Comparison of ENCODE assay signal across 18 mouse cellular contexts in genomic region chr15:84285453-84285852, GRCm38 (mm10). TPM values are rescaled to one million over a fixed set of nuclear protein-coding genes. Genes with fewer than 3 reads are reported as not detected.
DNase-seq lines count a peak whose midpoint lies in the region; ATAC-seq lines count a peak whose summit lies in the region.
"Had no signal": no experiment of that assay in that cellular context is flagged by ENCODE, and none has a peak within 500 bp of the region (broad histone marks: within the 10 kb centered on the region; RNA-seq: fewer than 3 reads in every experiment).

No protein-coding gene starts in this region.

- 77% methylated on average over 7 of the region's 7 CpGs for WGBS in hindbrain, embryonic 10.5 days
- WGBS in hindbrain, embryonic 11.5 days, result 75% methylated on average over 7 of the region's 7 CpGs
- 86% methylated on average over 7 of the region's 7 CpGs for WGBS in midbrain, embryonic 10.5 days
- 81% methylated on average over 7 of the region's 7 CpGs for WGBS in midbrain, embryonic 16.5 days
- 79% methylated on average over 7 of the region's 7 CpGs for WGBS in embryonic facial prominence, embryonic 10.5 days
- 55% methylated on average over 7 of the region's 7 CpGs for WGBS in embryonic facial prominence, embryonic 14.5 days

- peak overlapping the region; percentile 50; the same call in 1 of the 2 replicates for H3K27ac ChIP-seq in hindbrain, embryonic 10.5 days
- H3K27ac ChIP-seq in hindbrain, embryonic 11.5 days (ENCODE audit: low read depth, low read length), result no peak overlapping the region
- H3K27ac ChIP-seq in midbrain, embryonic 10.5 days (replicated peaks), result peak overlapping the region; percentile 70
- no peak overlapping the region for H3K27ac ChIP-seq in midbrain, embryonic 16.5 days (ENCODE audit: low read length)
- no peak overlapping the region for H3K27ac ChIP-seq in embryonic facial prominence, embryonic 10.5 days (replicated peaks)
- H3K27ac ChIP-seq in embryonic facial prominence, embryonic 14.5 days (replicated peaks; ENCODE audit: low read depth, low read length), result no peak overlapping the region
- H3K27ac ChIP-seq: forebrain, embryonic 15.5 days; heart, embryonic 15.5 days; hindbrain, embryonic 15.5 days had no signal

- H3K4me3 ChIP-seq in hindbrain, embryonic 10.5 days, result no peak overlapping the region
- H3K4me3 ChIP-seq in hindbrain, embryonic 11.5 days (ENCODE audit: low read depth, low read length), result no peak overlapping the region
- H3K4me3 ChIP-seq in midbrain, embryonic 10.5 days, result no peak overlapping the region
- H3K4me3 ChIP-seq in midbrain, embryonic 16.5 days (ENCODE audit: low read depth, low read length), result no peak overlapping the region
- H3K4me3 ChIP-seq in embryonic facial prominence, embryonic 10.5 days, result no peak overlapping the region
- H3K4me3 ChIP-seq in embryonic facial prominence, embryonic 14.5 days (ENCODE audit: low read depth, low read length), result no peak overlapping the region
- H3K4me3 ChIP-seq: forebrain, embryonic 15.5 days; heart, embryonic 15.5 days; hindbrain, embryonic 15.5 days had no signal

- DNase-seq in hindbrain, embryonic 10.5 days (ENCODE audit: low spot score), result no peak
- no peak for DNase-seq in hindbrain, embryonic 11.5 days (ENCODE audit: low spot score)
- no peak for DNase-seq in midbrain, embryonic 10.5 days (ENCODE audit: low spot score)
- DNase-seq in embryonic facial prominence, embryonic 10.5 days (ENCODE audit: low spot score), result peak; percentile 27
- DNase-seq in embryonic facial prominence, embryonic 14.5 days (ENCODE audit: low spot score), result peak; percentile 50
- DNase-seq: adrenal gland, postnatal 25 days; cerebellum, adult 2 months; gastrocnemius, postnatal 10 days; heart, adult 18-20 months; heart, postnatal 14 days had no signal

- no peak overlapping the region for H3K4me2 ChIP-seq in hindbrain, embryonic 11.5 days (replicated peaks; ENCODE audit: low read depth, low read length)
- H3K4me2 ChIP-seq in midbrain, embryonic 16.5 days (ENCODE audit: low read length), result no peak overlapping the region
- no peak overlapping the region for H3K4me2 ChIP-seq in embryonic facial prominence, embryonic 14.5 days (ENCODE audit: low read depth, low read length)
- H3K4me2 ChIP-seq: forebrain, embryonic 15.5 days; heart, embryonic 11.5 days; heart, embryonic 15.5 days; hindbrain, embryonic 15.5 days had no signal

- H3K9me3 ChIP-seq in hindbrain, embryonic 10.5 days, result no peaks in the 10 kb centered on the region
- no peaks in the 10 kb centered on the region for H3K9me3 ChIP-seq in hindbrain, embryonic 11.5 days (ENCODE audit: control insufficient read depth, low read length)
- H3K9me3 ChIP-seq in midbrain, embryonic 10.5 days (replicated peaks), result peaks cover 4% of the 10 kb centered on the region; the same call in 1 of the 2 replicates
- no peaks in the 10 kb centered on the region for H3K9me3 ChIP-seq in midbrain, embryonic 16.5 days (replicated peaks; ENCODE audit: control insufficient read depth, low read length, poor library complexity, severe bottlenecking)
- H3K9me3 ChIP-seq in embryonic facial prominence, embryonic 10.5 days, result no peaks in the 10 kb centered on the region
- no peaks in the 10 kb centered on the region for H3K9me3 ChIP-seq in embryonic facial prominence, embryonic 14.5 days (ENCODE audit: control insufficient read depth, low read length)
- H3K9me3 ChIP-seq: forebrain, embryonic 15.5 days; heart, embryonic 15.5 days; hindbrain, embryonic 15.5 days had no signal

- ATAC-seq in hindbrain, embryonic 11.5 days (ENCODE audit: low FRiP score), result no peak
- ATAC-seq in midbrain, embryonic 16.5 days, result no peak
- ATAC-seq in embryonic facial prominence, embryonic 14.5 days (ENCODE audit: low read depth), result no peak
- ATAC-seq in monocyte, adult 5-6 weeks (replicated peaks; ENCODE audit: insufficient number of reproducible peaks, low FRiP score, low TSS enrichment, poor library complexity, severe bottlenecking), result no peak
- ATAC-seq: activated CD4-positive, CD25-positive, alpha-beta regulatory T cell, adult 4 months; forebrain, embryonic 15.5 days; Patski had no signal

- 0 out of 2 replicates have a peak, but pooled peaks cover 4% of the 10 kb centered on the region for H3K27me3 ChIP-seq in hindbrain, embryonic 10.5 days (ENCODE audit: insufficient read depth, poor library complexity, severe bottlenecking)
- no peaks in the 10 kb centered on the region for H3K27me3 ChIP-seq in hindbrain, embryonic 11.5 days (ENCODE audit: control insufficient read depth, insufficient read depth, low read length)
- peaks cover 22% of the 10 kb centered on the region; the same call in 1 of the 2 replicates for H3K27me3 ChIP-seq in midbrain, embryonic 10.5 days (ENCODE audit: low read depth, poor library complexity, severe bottlenecking)
- H3K27me3 ChIP-seq in midbrain, embryonic 16.5 days (ENCODE audit: control insufficient read depth, insufficient read depth, low read depth, low read length), result no peaks in the 10 kb centered on the region
- H3K27me3 ChIP-seq in embryonic facial prominence, embryonic 10.5 days (replicated peaks; ENCODE audit: low read depth, poor library complexity, severe bottlenecking), result no peaks in the 10 kb centered on the region
- H3K27me3 ChIP-seq in embryonic facial prominence, embryonic 14.5 days (replicated peaks; ENCODE audit: control insufficient read depth, insufficient read depth, low read length), result no peaks in the 10 kb centered on the region
- H3K27me3 ChIP-seq: forebrain, embryonic 15.5 days; heart, embryonic 15.5 days; hindbrain, embryonic 15.5 days had no signal

- peaks cover 40% of the 10 kb centered on the region for H3K4me1 ChIP-seq in hindbrain, embryonic 10.5 days (replicated peaks)
- H3K4me1 ChIP-seq in hindbrain, embryonic 11.5 days (replicated peaks; ENCODE audit: control insufficient read depth, insufficient read depth, low read length), result no peaks in the 10 kb centered on the region
- peaks cover 30% of the 10 kb centered on the region for H3K4me1 ChIP-seq in midbrain, embryonic 10.5 days
- H3K4me1 ChIP-seq in midbrain, embryonic 16.5 days (ENCODE audit: control insufficient read depth, insufficient read depth, low read length), result no peaks in the 10 kb centered on the region
- H3K4me1 ChIP-seq in embryonic facial prominence, embryonic 10.5 days, result peaks cover 27% of the 10 kb centered on the region
- no peaks in the 10 kb centered on the region for H3K4me1 ChIP-seq in embryonic facial prominence, embryonic 14.5 days (ENCODE audit: control insufficient read depth, insufficient read depth, low read length)
- H3K4me1 ChIP-seq: forebrain, embryonic 15.5 days had no signal

- H3K36me3 ChIP-seq in hindbrain, embryonic 10.5 days, result peaks cover 3% of the 10 kb centered on the region; the same call in 1 of the 2 replicates
- H3K36me3 ChIP-seq in hindbrain, embryonic 11.5 days (ENCODE audit: control insufficient read depth, insufficient read depth, low read length), result no peaks in the 10 kb centered on the region
- H3K36me3 ChIP-seq in midbrain, embryonic 10.5 days, result peaks cover 5% of the 10 kb centered on the region; the same call in 1 of the 2 replicates
- H3K36me3 ChIP-seq in midbrain, embryonic 16.5 days (ENCODE audit: control insufficient read depth, insufficient read depth, low read length), result no peaks in the 10 kb centered on the region
- H3K36me3 ChIP-seq in embryonic facial prominence, embryonic 10.5 days (replicated peaks), result peaks cover 29% of the 10 kb centered on the region
- H3K36me3 ChIP-seq in embryonic facial prominence, embryonic 14.5 days (ENCODE audit: control insufficient read depth, insufficient read depth, low read length), result no peaks in the 10 kb centered on the region
- H3K36me3 ChIP-seq: forebrain, embryonic 15.5 days; heart, embryonic 15.5 days; hindbrain, embryonic 15.5 days had no signal

- H3K9ac ChIP-seq in hindbrain, embryonic 11.5 days (ENCODE audit: low read depth, low read length), result no peak overlapping the region
- no peak overlapping the region for H3K9ac ChIP-seq in midbrain, embryonic 16.5 days (ENCODE audit: low read depth, low read length)
- H3K9ac ChIP-seq in embryonic facial prominence, embryonic 14.5 days (ENCODE audit: low read depth, low read length), result no peak overlapping the region
- H3K9ac ChIP-seq: forebrain, embryonic 15.5 days; heart, embryonic 15.5 days; hindbrain, embryonic 15.5 days had no signal

RNA-seq across cellular contexts. Expression of gene Parvg, which starts 38.4 kb away (rescaled TPM):
- polyA plus RNA-seq in hindbrain, embryonic 10.5 days (2016; fragmentation: Nextera tagmentation; extraction: Ambion mirVana), result 1.1 TPM in 2 replicates
- 0.57 and 0.62 TPM in 2 replicates for polyA plus RNA-seq in hindbrain, embryonic 11.5 days (2014; fragmentation: Nextera tagmentation; extraction: Ambion mirVana)
- 0.89 and 1.0 TPM in 2 replicates for polyA plus RNA-seq in midbrain, embryonic 10.5 days (2016; fragmentation: Nextera tagmentation; extraction: Ambion mirVana)
- 1.0 and 1.1 TPM in 2 replicates for polyA plus RNA-seq in midbrain, embryonic 16.5 days (2015; fragmentation: Nextera tagmentation; extraction: Ambion mirVana)
- polyA plus RNA-seq in embryonic facial prominence, embryonic 10.5 days (2016; fragmentation: Nextera tagmentation; extraction: Ambion mirVana), result 0.70 and 1.0 TPM in 2 replicates
- polyA plus RNA-seq in embryonic facial prominence, embryonic 14.5 days (2014; fragmentation: Nextera tagmentation; extraction: Ambion mirVana), result 2.1 and 2.4 TPM in 2 replicates
- total RNA-seq in monocyte, adult 5-6 weeks (2017), result 54.1 to 106 TPM (median 56.9 TPM) in 3 replicates
- polyA plus RNA-seq: Patski had no signal

RNA-seq across cellular contexts. Expression of gene Parvb, which starts 53.6 kb away (rescaled TPM):
- polyA plus RNA-seq in hindbrain, embryonic 10.5 days (2016; fragmentation: Nextera tagmentation; extraction: Ambion mirVana), result 7.1 and 7.6 TPM in 2 replicates
- 9.4 and 9.5 TPM in 2 replicates for polyA plus RNA-seq in hindbrain, embryonic 11.5 days (2014; fragmentation: Nextera tagmentation; extraction: Ambion mirVana)
- 7.4 and 8.4 TPM in 2 replicates for polyA plus RNA-seq in midbrain, embryonic 10.5 days (2016; fragmentation: Nextera tagmentation; extraction: Ambion mirVana)
- polyA plus RNA-seq in midbrain, embryonic 16.5 days (2015; fragmentation: Nextera tagmentation; extraction: Ambion mirVana), result 4.3 and 4.7 TPM in 2 replicates
- 7.1 and 8.4 TPM in 2 replicates for polyA plus RNA-seq in embryonic facial prominence, embryonic 10.5 days (2016; fragmentation: Nextera tagmentation; extraction: Ambion mirVana)
- polyA plus RNA-seq in embryonic facial prominence, embryonic 14.5 days (2014; fragmentation: Nextera tagmentation; extraction: Ambion mirVana), result 5.0 and 7.8 TPM in 2 replicates
- 6.7 to 45.7 TPM (median 7.8 TPM) in 3 replicates for total RNA-seq in monocyte, adult 5-6 weeks (2017)

Comparison
In these comparisons a context has a peak if more than half of its experiments do, and no peak if none do; other contexts are left out.
1. H3K27ac ChIP-seq: peak in hindbrain, embryonic 10.5 days (single experiment) and midbrain, embryonic 10.5 days (single experiment); none in hindbrain, embryonic 11.5 days (single experiment), midbrain, embryonic 16.5 days (single experiment), embryonic facial prominence, embryonic 10.5 days (single experiment) and embryonic facial prominence, embryonic 14.5 days (single experiment).
2. DNase-seq: peak in embryonic facial prominence, embryonic 10.5 days (single experiment) and embryonic facial prominence, embryonic 14.5 days (single experiment); none in hindbrain, embryonic 10.5 days (single experiment), hindbrain, embryonic 11.5 days (single experiment) and midbrain, embryonic 10.5 days (single experiment).